Mouse (Mus musculus) ovary, postnatal 14 days (tissue): ENCODE results near the gene Terb2.

ENCODE experiments used
- DNase-seq: peaks from one replicate; pipeline ENCODE4 v3.0.0; 2022; ENCODE audit warnings: low spot score

The Terb2 gene

GRCm38 (mm10) chr2:122233341-122233740, 47.3 kb downstream of the Terb2 start:
- DNase-seq: no peak

- peak; percentile 16 for DNase-seq
Measured at GRCm38 (mm10) chr2:122233759-122234557, 47.9 kb downstream of the Terb2 start.

- DNase-seq: peak; percentile 60
Measured at GRCm38 (mm10) chr2:122234611-122235288, 48.7 kb downstream of the Terb2 start, which contains the start of gene Sord. Gene Sord, plus strand, starts transcription at chr2:122234749.

GRCm38 (mm10) chr2:122235425-122235824, 49.4 kb downstream of the Terb2 start:
- DNase-seq: no peak

- DNase-seq: no peak
Measured at GRCm38 (mm10) chr2:122236321-122236720, 50.2 kb downstream of the Terb2 start.

GRCm38 (mm10) chr2:122237891-122238470, 51.9 kb downstream of the Terb2 start:
- no peak for DNase-seq

GRCm38 (mm10) chr2:122240735-122241134, 54.7 kb downstream of the Terb2 start:
- DNase-seq: no peak

GRCm38 (mm10) chr2:122241226-122241625, 55.2 kb downstream of the Terb2 start:
- DNase-seq: no peak

- no peak for DNase-seq
Measured at GRCm38 (mm10) chr2:122241935-122242334, 55.9 kb downstream of the Terb2 start.

- DNase-seq: peak; percentile 63
Measured at GRCm38 (mm10) chr2:122243671-122244131, 57.6 kb downstream of the Terb2 start.

GRCm38 (mm10) chr2:122247786-122248185, 61.7 kb downstream of the Terb2 start:
- no peak for DNase-seq

- DNase-seq: no peak
Measured at GRCm38 (mm10) chr2:122255997-122256396, 69.9 kb downstream of the Terb2 start.
